Mouse (Mus musculus) heart, embryonic 11.5 days (tissue): ENCODE results near the gene 1810013L24Rik. TPM values are rescaled to one million over a fixed set of nuclear protein-coding genes. Genes with fewer than 3 reads are reported as not detected.

ENCODE experiments used
- ATAC-seq: fragments of 200-750 bp; cut with Nextera tagmentation; replicated peaks from 2 replicates; pipeline ENCODE4 v1.8.0; 2017; ENCODE audit warnings: moderate library complexity; ENCODE audit not compliant: insufficient number of reproducible peaks, low FRiP score, low TSS enrichment
- H3K27ac ChIP-seq: fragments of 300-500 bp; sonication (generic); 2 replicates; pipeline ENCODE4 v1.5.1; 2014; ENCODE audit warnings: mild to moderate bottlenecking, low read depth, low read length
- H3K27me3 ChIP-seq: fragments of 300-500 bp; sonication (generic); 2 replicates; pipeline ENCODE4 v1.6.1; 2014; ENCODE audit warnings: mild to moderate bottlenecking, low read length, mixed read lengths; ENCODE audit not compliant: control insufficient read depth, insufficient read depth
- H3K36me3 ChIP-seq: fragments of 300-500 bp; sonication (generic); 2 replicates; pipeline ENCODE4 v1.6.1; 2014; ENCODE audit warnings: mild to moderate bottlenecking, low read length, moderate library complexity, mixed read lengths; ENCODE audit not compliant: control insufficient read depth, insufficient read depth
- H3K4me1 ChIP-seq: fragments of 300-500 bp; sonication (generic); 2 replicates; pipeline ENCODE4 v1.6.1; 2014; ENCODE audit warnings: low read length; ENCODE audit not compliant: control insufficient read depth, insufficient read depth
- H3K4me2 ChIP-seq: fragments of 300-500 bp; sonication (generic); 2 replicates; pipeline ENCODE4 v1.6.1; 2014; ENCODE audit warnings: mild to moderate bottlenecking, moderate library complexity
- H3K4me3 ChIP-seq: fragments of 300-500 bp; sonication (generic); 2 replicates; pipeline ENCODE4 v1.5.1; 2014; ENCODE audit warnings: low read depth, low read length
- H3K9ac ChIP-seq: fragments of 300-500 bp; sonication (generic); 2 replicates; pipeline ENCODE4 v1.6.1; 2014; ENCODE audit warnings: mild to moderate bottlenecking, low read depth, low read length, moderate library complexity
- H3K9me3 ChIP-seq: fragments of 300-500 bp; sonication (generic); replicated peaks from 2 replicates; pipeline ENCODE4 v1.6.1; 2016; ENCODE audit warnings: low read length; ENCODE audit not compliant: control insufficient read depth
- WGBS: fragments of 180-500 bp; shearing (Covaris S2); extraction: QIAGEN DNeasy Blood & Tissue Kit; methylation state at CpG from one replicate; pipeline ENCODE4 v1.1.7; 2014; ENCODE audit not compliant: insufficient replicate concordance; 5-methylcytosine and 5-hydroxymethylcytosine counted together
- polyA plus RNA-seq: library from polyadenylated mRNA; unstranded; fragments of >200 nt; fragmentation: Nextera tagmentation; extraction: Ambion mirVana; gene quantifications from 2 replicates; pipeline ENCODE4 v1.2.1, GENCODE M21; 2014

1810013L24Rik gene
- polyA plus RNA-seq, 1 experiment from 2014 or later: 13.4 TPM

- 80% methylated on average over 3 of the region's 3 CpGs for WGBS
- Histone ChIP-seq H3K4me2 (no peak overlapping the region), H3K9ac (no peak overlapping the region), H3K9me3 (no peaks in the 10 kb centered on the region), H3K27me3 (no peaks in the 10 kb centered on the region), H3K4me3 (no peak overlapping the region), H3K36me3 (peaks cover 14% of the 10 kb centered on the region; the same call in 1 of the 2 replicates), H3K4me1 (no peaks in the 10 kb centered on the region), H3K27ac (no peak overlapping the region)
- ATAC-seq: no peak
Measured at GRCm38 (mm10) chr16:8843580-8844175, 13.8 kb downstream of the 1810013L24Rik start.

- Histone ChIP-seq H3K9ac (no peak overlapping the region), H3K36me3 (peaks cover 14% of the 10 kb centered on the region; the same call in 1 of the 2 replicates), H3K4me1 (no peaks in the 10 kb centered on the region), H3K4me2 (no peak overlapping the region), H3K4me3 (no peak overlapping the region), H3K27ac (no peak overlapping the region), H3K9me3 (no peaks in the 10 kb centered on the region), H3K27me3 (no peaks in the 10 kb centered on the region)
- ATAC-seq: no peak
- WGBS: 86% methylated on average over 4 of the region's 4 CpGs
Measured at GRCm38 (mm10) chr16:8845986-8846385, 16.1 kb downstream of the 1810013L24Rik start.

GRCm38 (mm10) chr16:8848309-8849068 lies 18.6 kb downstream of the 1810013L24Rik start:
- H3K36me3 ChIP-seq: peaks cover 8% of the 10 kb centered on the region
- H3K9ac ChIP-seq: no peak overlapping the region
- H3K9me3 ChIP-seq: no peaks in the 10 kb centered on the region
- H3K27me3 ChIP-seq: no peaks in the 10 kb centered on the region
- no peak overlapping the region for H3K4me3 ChIP-seq
- ATAC-seq: no peak
- H3K4me1 ChIP-seq: no peaks in the 10 kb centered on the region
- no peak overlapping the region for H3K27ac ChIP-seq
- no peak overlapping the region for H3K4me2 ChIP-seq
- 89% methylated on average over 4 of the region's 4 CpGs for WGBS

- ATAC-seq: no peak
- Histone ChIP-seq H3K27me3 (no peaks in the 10 kb centered on the region), H3K36me3 (peaks cover 4% of the 10 kb centered on the region), H3K4me3 (no peak overlapping the region), H3K4me2 (no peak overlapping the region), H3K9ac (no peak overlapping the region), H3K4me1 (no peaks in the 10 kb centered on the region), H3K9me3 (no peaks in the 10 kb centered on the region), H3K27ac (no peak overlapping the region)
- 89% methylated on average over 1 of the region's 1 CpGs for WGBS
Measured at GRCm38 (mm10) chr16:8849929-8850328, 20.0 kb downstream of the 1810013L24Rik start.

- no peak for ATAC-seq
- Histone ChIP-seq H3K27ac (no peak overlapping the region), H3K4me2 (no peak overlapping the region), H3K4me3 (no peak overlapping the region), H3K9ac (no peak overlapping the region), H3K27me3 (no peaks in the 10 kb centered on the region), H3K9me3 (no peaks in the 10 kb centered on the region), H3K36me3 (peaks cover 7% of the 10 kb centered on the region), H3K4me1 (no peaks in the 10 kb centered on the region)
- WGBS: 95% methylated on average over 2 of the region's 2 CpGs
Measured at GRCm38 (mm10) chr16:8855143-8855542, 25.2 kb downstream of the 1810013L24Rik start.

GRCm38 (mm10) chr16:8856820-8857219 lies 26.9 kb downstream of the 1810013L24Rik start:
- Histone ChIP-seq H3K4me3 (no peak overlapping the region), H3K27me3 (no peaks in the 10 kb centered on the region), H3K27ac (no peak overlapping the region), H3K9me3 (no peaks in the 10 kb centered on the region), H3K4me1 (no peaks in the 10 kb centered on the region), H3K4me2 (no peak overlapping the region), H3K36me3 (peaks cover 10% of the 10 kb centered on the region), H3K9ac (no peak overlapping the region)
- 90% methylated on average over 2 of the region's 2 CpGs for WGBS
- ATAC-seq: no peak

GRCm38 (mm10) chr16:8862336-8862987 lies 32.6 kb downstream of the 1810013L24Rik start:
- no peak overlapping the region for H3K4me3 ChIP-seq
- peaks cover 5% of the 10 kb centered on the region for H3K36me3 ChIP-seq
- no peaks in the 10 kb centered on the region for H3K27me3 ChIP-seq
- no peak overlapping the region for H3K27ac ChIP-seq
- no peak overlapping the region for H3K9ac ChIP-seq
- no peaks in the 10 kb centered on the region for H3K9me3 ChIP-seq
- H3K4me2 ChIP-seq: no peak overlapping the region
- no peak for ATAC-seq
- 77% methylated on average over 5 of the region's 5 CpGs for WGBS
- peaks cover 6% of the 10 kb centered on the region for H3K4me1 ChIP-seq

- Histone ChIP-seq H3K9me3 (no peaks in the 10 kb centered on the region), H3K4me3 (no peak overlapping the region), H3K4me2 (no peak overlapping the region), H3K27ac (no peak overlapping the region), H3K9ac (peak overlapping the region; percentile 39; the same call in 1 of the 2 replicates), H3K36me3 (peaks cover 5% of the 10 kb centered on the region; the same call in 1 of the 2 replicates), H3K27me3 (no peaks in the 10 kb centered on the region), H3K4me1 (peaks cover 6% of the 10 kb centered on the region)
- 34% methylated on average over 4 of the region's 4 CpGs for WGBS
- ATAC-seq: no peak
Measured at GRCm38 (mm10) chr16:8864223-8864631, 34.3 kb downstream of the 1810013L24Rik start.
